In genomic region chr2:129038426-129038936, GRCm38 (mm10) we compare ENCODE assay signal across 8 mouse cellular contexts. TPM values are rescaled to one million over a fixed set of nuclear protein-coding genes. Genes with fewer than 3 reads are reported as not detected.
DNase-seq lines count a peak whose midpoint lies in the region; ATAC-seq and TF ChIP-seq lines count a peak whose summit lies in the region.

No protein-coding gene starts in this region.

- peak overlapping the region; percentile 64 for H3K9ac ChIP-seq in hindbrain, embryonic 12.5 days

- TF ChIP-seq CTCF in thymus, adult 2 months (IDR thresholded peaks at IDR 0.05; ENCODE audit: borderline replicate concordance, control insufficient read depth, extremely low read depth, insufficient read depth, low read length, poor library complexity) = no peak

- H3K9me3 ChIP-seq in heart, embryonic 10.5 days = no peaks in the 10 kb centered on the region
- no peaks in the 10 kb centered on the region for H3K9me3 ChIP-seq in hindbrain, embryonic 12.5 days (replicated peaks)

- DNase-seq in heart, embryonic 10.5 days (ENCODE audit: low spot score) = no peak
- no peak for DNase-seq in heart, adult 11 months
- no peak for DNase-seq in thymus, adult 2 months
- DNase-seq in thymus, postnatal 4 days = no peak
- peak; percentile 10 to 41 for DNase-seq in lung, postnatal 4 days
- no peak for DNase-seq in yolk sac, embryonic 10.5 days (ENCODE audit: low spot score)
- DNase-seq in natural killer cell, adult 2 months (ENCODE audit: low spot score in 2 of 2) = no peak

- peak; percentile 33; the same call in 1 of the 2 replicates for ATAC-seq in hindbrain, embryonic 12.5 days (ENCODE audit: low FRiP score)

- peak overlapping the region; percentile 94 for H3K4me2 ChIP-seq in hindbrain, embryonic 12.5 days (replicated peaks)

- H3K4me1 ChIP-seq in heart, embryonic 10.5 days = peaks cover 14% of the 10 kb centered on the region
- H3K4me1 ChIP-seq in thymus, adult 2 months (replicated peaks; ENCODE audit: control insufficient read depth, insufficient read depth, low read length) = peaks cover 20% of the 10 kb centered on the region
- H3K4me1 ChIP-seq in hindbrain, embryonic 12.5 days = peaks cover 8% of the 10 kb centered on the region

- H3K36me3 ChIP-seq in heart, embryonic 10.5 days = no peaks in the 10 kb centered on the region
- H3K36me3 ChIP-seq in thymus, adult 2 months (ENCODE audit: control insufficient read depth, insufficient read depth, low read length) = no peaks in the 10 kb centered on the region
- no peaks in the 10 kb centered on the region for H3K36me3 ChIP-seq in hindbrain, embryonic 12.5 days

- H3K4me3 ChIP-seq in heart, embryonic 10.5 days = peak overlapping the region; percentile 65
- peak overlapping the region; percentile 32 for H3K4me3 ChIP-seq in thymus, adult 2 months (ENCODE audit: control insufficient read depth, insufficient read depth, low read length)
- H3K4me3 ChIP-seq in hindbrain, embryonic 12.5 days = peak overlapping the region; percentile 49

- no peak for TF ChIP-seq POLR2A in thymus, adult 2 months (IDR thresholded peaks at IDR 0.05; ENCODE audit: control insufficient read depth, extremely low read depth, insufficient read depth, low read length, poor library complexity)

- WGBS in heart, embryonic 10.5 days = 16% methylated on average over 15 of the region's 15 CpGs
- 32% methylated on average over 15 of the region's 15 CpGs for WGBS in thymus, adult 2 months
- 34% methylated on average over 15 of the region's 15 CpGs for WGBS in hindbrain, embryonic 12.5 days

- H3K27me3 ChIP-seq in heart, embryonic 10.5 days (ENCODE audit: insufficient read depth, poor library complexity, severe bottlenecking) = peaks cover 66% of the 10 kb centered on the region
- no peaks in the 10 kb centered on the region for H3K27me3 ChIP-seq in thymus, adult 2 months (ENCODE audit: control insufficient read depth, insufficient read depth, low read length)
- H3K27me3 ChIP-seq in hindbrain, embryonic 12.5 days = peaks cover 40% of the 10 kb centered on the region

- 0 out of 2 replicates have a peak overlapping the region, but pooled peaks have one; percentile 53 for H3K27ac ChIP-seq in heart, embryonic 10.5 days
- no peak overlapping the region for H3K27ac ChIP-seq in thymus, adult 2 months (ENCODE audit: control insufficient read depth, insufficient read depth, low read length)
- H3K27ac ChIP-seq in hindbrain, embryonic 12.5 days = no peak overlapping the region

RNA-seq across cellular contexts. Expression of gene Vinac1, which starts 9.5 kb away (rescaled TPM):
- 0.05 and 0.09 TPM in 2 replicates for polyA plus RNA-seq in heart, embryonic 10.5 days (2016; fragmentation: Nextera tagmentation; extraction: Ambion mirVana)
- polyA plus RNA-seq in thymus, adult 2 months (2012; rRNA removed) = 0.16 and 0.45 TPM in 2 replicates
- 0.52 and 0.59 TPM in 2 replicates for polyA plus RNA-seq in hindbrain, embryonic 12.5 days (2016; fragmentation: Nextera tagmentation; extraction: Ambion mirVana)

RNA-seq across cellular contexts. Expression of gene Ttl, which starts 27.3 kb away (rescaled TPM):
- 8.3 and 12.3 TPM in 2 replicates for polyA plus RNA-seq in heart, embryonic 10.5 days (2016; fragmentation: Nextera tagmentation; extraction: Ambion mirVana)
- 6.4 and 6.7 TPM in 2 replicates for polyA plus RNA-seq in thymus, adult 2 months (2012; rRNA removed)
- 23.4 and 24.1 TPM in 2 replicates for polyA plus RNA-seq in hindbrain, embryonic 12.5 days (2016; fragmentation: Nextera tagmentation; extraction: Ambion mirVana)

Comparison
In these comparisons a context has a peak if more than half of its experiments do, and no peak if none do; other contexts are left out.
1. DNase-seq: peak in lung, postnatal 4 days (2 of 2); none in heart, embryonic 10.5 days (single experiment), heart, adult 11 months (single experiment), thymus, adult 2 months (single experiment), thymus, postnatal 4 days (single experiment), yolk sac, embryonic 10.5 days (single experiment) and natural killer cell, adult 2 months (0 of 2).
2. Peak in every context shown above with its lines, with median percentiles within 50 percentile points of each other: H3K4me3 ChIP-seq.